ENCODE assay signal across 18 mouse cellular contexts in genomic region chr6:32606787-32607186, GRCm38 (mm10). TPM values are rescaled to one million over a fixed set of nuclear protein-coding genes. Genes with fewer than 3 reads are reported as not detected.
DNase-seq lines count a peak whose midpoint lies in the region; ATAC-seq lines count a peak whose summit lies in the region.
"Had no signal": no experiment of that assay in that cellular context is flagged by ENCODE, and none has a peak within 500 bp of the region (broad histone marks: within the 10 kb centered on the region; RNA-seq: fewer than 3 reads in every experiment).

No protein-coding gene starts in this region.

- no peak for ATAC-seq in activated CD4-positive, CD25-positive, alpha-beta regulatory T cell, adult 4 months
- ATAC-seq: forebrain, embryonic 13.5 days; forebrain, embryonic 15.5 days; forebrain, postnatal 0 days; Patski had no signal

- DNase-seq in heart, adult 11 months: peak; percentile 49
- no peak for DNase-seq in heart, postnatal 4 days
- peak; percentile 21 for DNase-seq in MN1 (ENCODE audit: low spot score)
- peak; percentile 69 for DNase-seq in brain, adult 2 months (ENCODE audit: low read depth, low spot score)
- DNase-seq: adrenal gland, adult 2 months; adrenal gland, postnatal 10 days; adrenal gland, postnatal 25 days; cerebellum, adult 11-12 months; cerebellum, adult 2 months; cerebellum, adult 9-10 months; cerebellum, postnatal 10 days; cerebellum, postnatal 25 days; forebrain, postnatal 0 days had no signal

RNA-seq across cellular contexts. Expression of gene Plxna4, which starts 18.8 kb away (rescaled TPM):
- 10 to 100 TPM; 34.3 TPM for total RNA-seq in heart, postnatal 4 days (2021)
- not detected for polyA plus RNA-seq in activated CD4-positive, CD25-positive, alpha-beta regulatory T cell, adult 4 months (2017; shearing (Covaris generic))
- total RNA-seq: MEL had no signal
